Mouse (Mus musculus) thymus, postnatal 14 days (tissue): ENCODE measurements around the gene Tgm4.

Source experiments
- DNase-seq: peaks from one replicate; pipeline ENCODE4 v3.0.0; 2021

Gene Tgm4

DNA sequence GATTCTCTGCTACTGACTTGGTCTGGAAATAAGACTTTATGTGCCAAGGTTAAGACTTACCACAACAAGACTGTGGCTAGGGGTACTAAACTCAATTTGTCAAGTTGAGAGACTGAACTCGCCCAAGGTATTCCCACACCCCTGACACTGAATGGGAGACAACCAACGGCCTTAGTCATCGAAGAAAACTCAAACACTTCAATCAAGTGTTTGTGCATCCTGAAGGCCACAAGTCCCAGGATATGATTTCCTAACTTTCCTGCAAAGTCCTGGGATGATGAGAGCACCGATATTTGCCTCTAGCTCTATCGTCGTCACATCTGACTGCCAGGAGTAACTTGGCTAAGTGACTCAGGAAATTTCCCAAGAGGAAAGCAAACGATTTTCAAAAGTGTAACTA is 74.7 kb downstream of the Tgm4 start:
- no peak for DNase-seq

DNA sequence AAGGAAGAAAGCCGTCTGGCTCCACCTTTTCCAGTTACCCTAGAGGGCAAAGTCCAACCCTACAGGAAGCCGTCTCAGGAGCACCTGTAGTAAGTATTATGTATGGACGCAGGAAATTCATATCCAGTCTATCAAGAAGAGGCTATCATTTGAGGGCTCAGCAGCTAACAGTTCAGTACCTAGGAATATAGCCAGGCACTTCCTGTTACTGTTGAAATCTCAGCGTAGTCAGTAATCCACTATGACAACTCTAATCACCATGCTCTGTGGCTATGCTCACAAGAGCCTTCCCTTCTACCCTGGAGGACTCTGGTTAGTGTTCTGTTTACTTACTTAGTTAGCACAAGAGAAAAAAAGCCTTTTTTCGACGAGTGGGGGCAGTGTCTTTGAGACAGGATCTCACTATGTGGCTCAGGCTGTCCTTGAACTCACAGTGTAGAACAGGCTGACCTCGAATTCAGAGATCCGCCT is 77.3 kb downstream of the Tgm4 start:
- DNase-seq = no peak

DNA sequence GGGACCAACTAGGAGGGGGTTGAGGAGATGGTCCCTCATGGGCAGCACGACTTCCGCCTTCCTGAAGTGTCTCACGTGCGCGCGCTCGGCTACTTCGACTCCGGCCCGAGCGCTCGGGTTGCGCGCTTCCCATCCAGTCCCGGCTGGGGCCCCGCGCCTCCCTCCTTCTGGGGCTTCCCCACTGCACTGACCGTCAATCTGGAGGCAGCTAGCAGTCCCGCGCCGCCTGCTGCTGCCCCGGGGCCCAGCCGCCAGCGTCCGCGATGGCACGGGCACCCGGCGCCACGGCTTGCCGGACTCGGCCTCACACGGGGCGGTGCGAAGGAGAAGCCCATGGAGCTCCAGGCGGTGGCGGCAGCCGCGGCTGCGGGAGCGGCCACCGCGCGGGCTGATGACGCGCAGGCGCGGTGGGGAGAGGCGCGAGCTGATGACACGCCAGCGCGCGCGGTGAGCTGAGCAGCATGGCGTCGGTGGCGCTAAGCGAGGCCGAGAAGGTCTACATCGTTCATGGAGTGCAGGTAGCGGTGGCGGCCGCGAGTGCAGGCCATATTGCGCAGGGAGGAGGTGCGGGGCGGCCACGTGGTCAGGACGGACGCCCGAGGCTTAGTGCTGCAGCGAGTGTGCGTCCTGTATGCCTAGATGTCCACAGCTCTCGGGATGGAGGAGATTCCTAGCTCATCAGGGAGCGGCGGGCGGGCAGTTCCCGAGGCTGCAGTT is 78.4 kb downstream of the Tgm4 start, which contains the start of the genes Zdhhc3 and Exosc7:
TSS of gene Zdhhc3 (minus strand) at position 401 of the 717 bp plus-strand sequence.
TSS of gene Exosc7 (plus strand) at position 411 of the 717 bp plus-strand sequence.
- DNase-seq = peak; percentile 88

DNA sequence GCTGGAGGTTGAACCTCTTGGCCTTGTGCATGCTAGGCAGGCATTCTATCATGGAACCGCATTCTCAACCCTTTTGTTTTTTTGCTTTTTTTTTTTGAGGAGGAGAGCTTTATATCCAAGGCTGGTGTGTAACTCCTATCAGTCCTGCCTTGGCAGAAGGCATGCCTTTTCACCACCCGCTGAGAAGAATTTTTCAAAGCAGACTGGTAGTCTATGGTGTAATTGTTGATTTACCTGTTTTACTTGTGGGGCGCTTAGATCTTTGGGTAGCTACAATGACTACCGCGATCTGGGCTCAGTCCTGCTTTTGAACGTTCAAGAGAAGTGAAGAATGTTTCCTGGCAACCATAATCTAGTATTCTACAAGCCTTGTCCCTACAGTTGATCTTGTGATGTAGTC is 79.4 kb downstream of the Tgm4 start:
- DNase-seq = no peak

DNA sequence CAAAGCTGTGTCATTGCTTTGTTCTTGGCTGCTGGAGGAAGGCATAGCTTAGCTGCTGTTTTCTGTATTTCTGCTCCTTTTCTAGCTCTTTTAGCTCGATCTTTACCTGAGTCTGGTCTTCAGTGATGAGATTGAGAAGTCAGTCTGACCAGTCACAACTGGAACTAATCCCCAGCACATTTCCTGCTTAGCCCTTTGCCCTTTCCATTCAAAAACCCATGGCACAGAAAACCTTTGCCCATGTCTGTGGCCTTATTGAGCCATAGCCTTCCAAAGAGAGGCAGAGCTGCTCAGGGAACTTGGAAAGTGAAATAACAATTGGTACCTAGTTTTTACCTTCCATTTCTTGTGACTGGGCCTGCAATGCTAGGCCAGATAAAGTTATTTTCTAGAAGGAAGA is 81.0 kb downstream of the Tgm4 start:
- DNase-seq = no peak
